Mouse (Mus musculus): ENCODE data around the gene Cbln1. TPM values are rescaled to one million over a fixed set of nuclear protein-coding genes. Genes with fewer than 3 reads are reported as not detected.

Gene Cbln1
- polyA plus RNA-seq, 1 experiment from 2014 or later = 0.19 TPM

- Histone ChIP-seq H3K36me3 (ENCODE audit: control insufficient read depth, insufficient read depth, low read length) (no peaks in the 10 kb centered on the region), H3K27me3 (ENCODE audit: control insufficient read depth, insufficient read depth, low read length) (peaks cover 83% of the 10 kb centered on the region), H3K4me2 (replicated peaks; ENCODE audit: low read depth, low read length) (peak overlapping the region; percentile 81), H3K4me1 (ENCODE audit: control insufficient read depth, insufficient read depth, low read length) (peaks cover 28% of the 10 kb centered on the region; the same call in 1 of the 2 replicates), H3K9ac (ENCODE audit: low read depth, low read length) (no peak overlapping the region), H3K27ac (ENCODE audit: low read depth, low read length) (no peak overlapping the region), H3K9me3 (ENCODE audit: control insufficient read depth, low read length) (no peaks in the 10 kb centered on the region), H3K4me3 (ENCODE audit: low read length) (peak overlapping the region; percentile 46)
- 2% methylated on average over 30 of the region's 30 CpGs for WGBS
- no peak for ATAC-seq (ENCODE audit: low FRiP score, low TSS enrichment)
Observed at GRCm38 (mm10) chr8:87473314-87473713, 905 bp upstream of the Cbln1 start.

DNA sequence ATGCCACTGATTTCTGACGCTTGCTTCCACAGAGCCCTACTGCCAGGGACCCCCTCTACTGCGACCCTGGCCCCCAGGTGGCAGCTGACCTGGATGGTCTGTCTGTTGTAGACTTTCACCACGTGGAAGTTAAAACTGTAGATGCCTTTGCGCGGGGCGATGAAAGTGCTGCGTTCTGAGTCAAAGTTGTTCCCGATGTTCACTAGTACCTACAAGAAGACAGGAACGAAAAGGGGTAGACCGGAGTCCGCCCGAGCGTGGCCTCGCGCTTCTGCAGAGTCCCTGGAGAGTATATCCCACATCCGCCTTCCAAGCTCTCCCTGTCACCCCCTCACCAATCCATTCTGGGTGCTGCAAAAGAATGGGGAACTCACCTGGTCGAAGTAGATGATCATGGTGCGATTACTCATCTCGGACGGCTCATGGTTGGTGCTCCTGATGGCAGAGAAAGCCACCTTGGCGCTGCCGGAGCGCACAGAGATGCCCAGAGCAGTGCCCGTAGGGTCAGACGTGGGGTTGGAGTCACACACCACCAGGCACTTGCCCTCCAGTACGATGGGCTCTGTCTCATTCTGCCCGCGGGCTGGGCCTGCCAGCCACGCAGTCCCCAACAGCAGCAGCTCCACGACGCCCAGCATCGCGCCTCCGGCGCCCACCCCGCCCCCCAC lies 672 bp downstream of the Cbln1 start:
- Histone ChIP-seq H3K36me3 (ENCODE audit: control insufficient read depth, insufficient read depth, low read length) (no peaks in the 10 kb centered on the region), H3K4me3 (ENCODE audit: low read length) (peak overlapping the region; percentile 46), H3K9ac (ENCODE audit: low read depth, low read length) (peak overlapping the region; percentile 45), H3K27me3 (ENCODE audit: control insufficient read depth, insufficient read depth, low read length) (peaks cover 94% of the 10 kb centered on the region), H3K4me1 (ENCODE audit: control insufficient read depth, insufficient read depth, low read length) (peaks cover 28% of the 10 kb centered on the region; the same call in 1 of the 2 replicates), H3K27ac (ENCODE audit: low read depth, low read length) (no peak overlapping the region), H3K9me3 (ENCODE audit: control insufficient read depth, low read length) (no peaks in the 10 kb centered on the region), H3K4me2 (replicated peaks; ENCODE audit: low read depth, low read length) (peak overlapping the region; percentile 81)
- under 1% methylated on average over 30 of the region's 36 CpGs for WGBS
- peak; percentile 34 for ATAC-seq (ENCODE audit: low FRiP score, low TSS enrichment)

DNA sequence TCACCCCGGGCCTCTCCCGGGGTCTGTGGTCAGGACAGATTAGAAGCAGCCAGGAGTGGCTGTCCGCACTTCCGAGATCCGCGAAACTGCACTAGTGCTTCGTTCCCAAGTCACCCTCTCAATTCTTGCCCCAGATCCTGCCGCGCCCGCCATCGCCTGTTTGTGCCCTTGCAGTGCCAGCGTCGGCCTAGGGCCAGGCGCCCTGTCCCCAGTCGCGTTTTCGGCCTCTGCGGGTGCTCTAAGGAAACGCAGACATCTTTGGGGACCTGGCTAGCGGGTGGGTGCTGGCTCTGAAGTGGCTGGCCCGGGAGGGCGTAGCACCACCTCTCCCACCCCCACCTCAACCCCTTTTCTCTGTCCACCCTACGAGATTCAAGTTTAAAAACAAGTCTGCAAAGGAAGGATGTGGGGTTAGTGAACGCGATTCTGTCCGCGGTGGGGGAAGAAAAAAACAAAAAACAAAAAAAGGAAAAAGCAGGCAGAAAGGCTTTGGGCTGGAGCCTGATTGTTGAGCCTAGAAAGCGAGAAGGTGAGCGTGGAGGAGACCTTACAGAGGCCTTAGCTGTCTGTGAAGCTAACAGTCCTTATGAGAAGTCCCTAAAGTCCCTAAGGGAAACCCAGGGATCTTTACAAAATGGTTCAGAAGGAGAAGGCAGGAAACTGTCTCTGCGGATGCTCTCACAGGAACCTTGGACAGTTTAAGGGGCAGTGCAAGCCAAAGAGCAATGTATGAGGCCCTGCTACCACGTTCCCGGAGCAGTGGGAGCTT lies 1.4 kb downstream of the Cbln1 start:
- H3K9ac ChIP-seq (ENCODE audit: low read depth, low read length) = no peak overlapping the region
- H3K27me3 ChIP-seq (ENCODE audit: control insufficient read depth, insufficient read depth, low read length) = peaks cover 96% of the 10 kb centered on the region
- 2% methylated on average over 32 of the region's 32 CpGs for WGBS
- no peaks in the 10 kb centered on the region for H3K36me3 ChIP-seq (ENCODE audit: control insufficient read depth, insufficient read depth, low read length)
- H3K9me3 ChIP-seq (ENCODE audit: control insufficient read depth, low read length) = no peaks in the 10 kb centered on the region
- no peak overlapping the region for H3K27ac ChIP-seq (ENCODE audit: low read depth, low read length)
- peaks cover 28% of the 10 kb centered on the region; the same call in 1 of the 2 replicates for H3K4me1 ChIP-seq (ENCODE audit: control insufficient read depth, insufficient read depth, low read length)
- H3K4me2 ChIP-seq (replicated peaks; ENCODE audit: low read depth, low read length) = peak overlapping the region; percentile 22; the same call in 1 of the 2 replicates
- peak overlapping the region; percentile 17; the same call in 1 of the 2 replicates for H3K4me3 ChIP-seq (ENCODE audit: low read length)
- no peak for ATAC-seq (ENCODE audit: low FRiP score, low TSS enrichment)

GRCm38 (mm10) chr8:87469931-87470833 lies 2.2 kb downstream of the Cbln1 start:
- Histone ChIP-seq H3K27ac (ENCODE audit: low read depth, low read length) (no peak overlapping the region), H3K27me3 (ENCODE audit: control insufficient read depth, insufficient read depth, low read length) (peaks cover 97% of the 10 kb centered on the region), H3K4me2 (replicated peaks; ENCODE audit: low read depth, low read length) (peak overlapping the region; percentile 22; the same call in 1 of the 2 replicates), H3K36me3 (ENCODE audit: control insufficient read depth, insufficient read depth, low read length) (no peaks in the 10 kb centered on the region), H3K9ac (ENCODE audit: low read depth, low read length) (no peak overlapping the region; the same call in 1 of the 2 replicates), H3K9me3 (ENCODE audit: control insufficient read depth, low read length) (no peaks in the 10 kb centered on the region), H3K4me1 (ENCODE audit: control insufficient read depth, insufficient read depth, low read length) (peaks cover 28% of the 10 kb centered on the region; the same call in 1 of the 2 replicates), H3K4me3 (ENCODE audit: low read length) (peak overlapping the region; percentile 17; the same call in 1 of the 2 replicates)
- WGBS = under 1% methylated on average over 59 of the region's 59 CpGs
- no peak for ATAC-seq (ENCODE audit: low FRiP score, low TSS enrichment)

- Histone ChIP-seq H3K4me2 (replicated peaks; ENCODE audit: low read depth, low read length) (peak overlapping the region; percentile 21; the same call in 1 of the 2 replicates), H3K4me1 (ENCODE audit: control insufficient read depth, insufficient read depth, low read length) (peaks cover 28% of the 10 kb centered on the region; the same call in 1 of the 2 replicates), H3K27me3 (ENCODE audit: control insufficient read depth, insufficient read depth, low read length) (peaks cover 91% of the 10 kb centered on the region), H3K27ac (ENCODE audit: low read depth, low read length) (no peak overlapping the region), H3K9ac (ENCODE audit: low read depth, low read length) (no peak overlapping the region), H3K36me3 (ENCODE audit: control insufficient read depth, insufficient read depth, low read length) (no peaks in the 10 kb centered on the region), H3K9me3 (ENCODE audit: control insufficient read depth, low read length) (no peaks in the 10 kb centered on the region), H3K4me3 (ENCODE audit: low read length) (peak overlapping the region; percentile 7; the same call in 1 of the 2 replicates)
- WGBS = 3% methylated on average over 45 of the region's 45 CpGs
- no peak for ATAC-seq (ENCODE audit: low FRiP score, low TSS enrichment)
Observed at GRCm38 (mm10) chr8:87468958-87469815, 3.2 kb downstream of the Cbln1 start.

GRCm38 (mm10) chr8:87468416-87468957 lies 3.9 kb downstream of the Cbln1 start:
- Histone ChIP-seq H3K4me1 (ENCODE audit: control insufficient read depth, insufficient read depth, low read length) (peaks cover 28% of the 10 kb centered on the region; the same call in 1 of the 2 replicates), H3K36me3 (ENCODE audit: control insufficient read depth, insufficient read depth, low read length) (no peaks in the 10 kb centered on the region), H3K4me2 (replicated peaks; ENCODE audit: low read depth, low read length) (peak overlapping the region; percentile 21; the same call in 1 of the 2 replicates), H3K9me3 (ENCODE audit: control insufficient read depth, low read length) (no peaks in the 10 kb centered on the region), H3K4me3 (ENCODE audit: low read length) (peak overlapping the region; percentile 7; the same call in 1 of the 2 replicates), H3K27me3 (ENCODE audit: control insufficient read depth, insufficient read depth, low read length) (peaks cover 84% of the 10 kb centered on the region), H3K9ac (ENCODE audit: low read depth, low read length) (no peak overlapping the region), H3K27ac (ENCODE audit: low read depth, low read length) (no peak overlapping the region)
- ATAC-seq (ENCODE audit: low FRiP score, low TSS enrichment) = no peak
- 1% methylated on average over 23 of the region's 23 CpGs for WGBS

GRCm38 (mm10) chr8:87467906-87468305 lies 4.5 kb downstream of the Cbln1 start:
- Histone ChIP-seq H3K4me3 (ENCODE audit: low read length) (no peak overlapping the region), H3K4me2 (replicated peaks; ENCODE audit: low read depth, low read length) (no peak overlapping the region), H3K36me3 (ENCODE audit: control insufficient read depth, insufficient read depth, low read length) (no peaks in the 10 kb centered on the region), H3K4me1 (ENCODE audit: control insufficient read depth, insufficient read depth, low read length) (peaks cover 27% of the 10 kb centered on the region; the same call in 1 of the 2 replicates), H3K27ac (ENCODE audit: low read depth, low read length) (no peak overlapping the region), H3K27me3 (ENCODE audit: control insufficient read depth, insufficient read depth, low read length) (peaks cover 78% of the 10 kb centered on the region), H3K9ac (ENCODE audit: low read depth, low read length) (no peak overlapping the region), H3K9me3 (ENCODE audit: control insufficient read depth, low read length) (no peaks in the 10 kb centered on the region)
- WGBS = 20% methylated on average over 3 of the region's 3 CpGs
- no peak for ATAC-seq (ENCODE audit: low FRiP score, low TSS enrichment)
